Mouse (Mus musculus): ENCODE data around the gene Casr. TPM values are rescaled to one million over a fixed set of nuclear protein-coding genes. Genes with fewer than 3 reads are reported as not detected.

The Casr gene
- polyA plus RNA-seq, 1 experiment: 0.05 TPM

- no peaks in the 10 kb centered on the region for H3K4me1 ChIP-seq (ENCODE audit: control insufficient read depth, insufficient read depth, insufficient read length, low read length)
- H3K27me3 ChIP-seq (ENCODE audit: control insufficient read depth, insufficient read depth, low read length): peaks cover 2% of the 10 kb centered on the region; the same call in 1 of the 2 replicates
- no peak overlapping the region for H3K27ac ChIP-seq (ENCODE audit: insufficient read depth, low read depth, low read length)
- TF ChIP-seq CTCF (IDR thresholded peaks at IDR 0.05; ENCODE audit: extremely low read depth, insufficient read length, insufficient replicate concordance, low read depth, low read length) (no peak), POLR2A (IDR thresholded peaks at IDR 0.05; ENCODE audit: low read depth, low read length) (no peak)
- H3K36me3 ChIP-seq (ENCODE audit: control insufficient read depth, insufficient read depth, low read length): no peaks in the 10 kb centered on the region
- 7% methylated on average over 2 of the region's 2 CpGs for WGBS
- H3K4me3 ChIP-seq (ENCODE audit: low read depth, low read length): no peak overlapping the region
These were observed 91.9 kb downstream of the Casr start for GRCm38 (mm10) chr16:36469955-36470478.

GRCm38 (mm10) chr16:36469367-36469766 is 92.6 kb downstream of the Casr start:
- Histone ChIP-seq H3K27ac (ENCODE audit: insufficient read depth, low read depth, low read length) (no peak overlapping the region), H3K27me3 (ENCODE audit: control insufficient read depth, insufficient read depth, low read length) (peaks cover 2% of the 10 kb centered on the region; the same call in 1 of the 2 replicates), H3K4me3 (ENCODE audit: low read depth, low read length) (no peak overlapping the region), H3K36me3 (ENCODE audit: control insufficient read depth, insufficient read depth, low read length) (no peaks in the 10 kb centered on the region), H3K4me1 (ENCODE audit: control insufficient read depth, insufficient read depth, insufficient read length, low read length) (no peaks in the 10 kb centered on the region)
- 51% methylated on average over 9 of the region's 9 CpGs for WGBS
- no peak for TF ChIP-seq CTCF (IDR thresholded peaks at IDR 0.05; ENCODE audit: extremely low read depth, insufficient read length, insufficient replicate concordance, low read depth, low read length)
- TF ChIP-seq POLR2A (IDR thresholded peaks at IDR 0.05; ENCODE audit: low read depth, low read length): no peak

- WGBS: 66% methylated on average over 4 of the region's 4 CpGs
- TF ChIP-seq POLR2A (IDR thresholded peaks at IDR 0.05; ENCODE audit: low read depth, low read length) (no peak), CTCF (IDR thresholded peaks at IDR 0.05; ENCODE audit: extremely low read depth, insufficient read length, insufficient replicate concordance, low read depth, low read length) (peak; percentile 43; the same call in 1 of the 2 replicates)
- H3K36me3 ChIP-seq (ENCODE audit: control insufficient read depth, insufficient read depth, low read length): no peaks in the 10 kb centered on the region
- H3K4me1 ChIP-seq (ENCODE audit: control insufficient read depth, insufficient read depth, insufficient read length, low read length): no peaks in the 10 kb centered on the region
- H3K4me3 ChIP-seq (ENCODE audit: low read depth, low read length): no peak overlapping the region
- H3K27ac ChIP-seq (ENCODE audit: insufficient read depth, low read depth, low read length): no peak overlapping the region
- H3K27me3 ChIP-seq (ENCODE audit: control insufficient read depth, insufficient read depth, low read length): peaks cover 2% of the 10 kb centered on the region; the same call in 1 of the 2 replicates
These were observed 93.1 kb downstream of the Casr start for GRCm38 (mm10) chr16:36468862-36469261.

- Histone ChIP-seq H3K4me1 (ENCODE audit: control insufficient read depth, insufficient read depth, insufficient read length, low read length) (no peaks in the 10 kb centered on the region), H3K27ac (ENCODE audit: insufficient read depth, low read depth, low read length) (no peak overlapping the region), H3K4me3 (ENCODE audit: low read depth, low read length) (no peak overlapping the region), H3K36me3 (ENCODE audit: control insufficient read depth, insufficient read depth, low read length) (no peaks in the 10 kb centered on the region), H3K27me3 (ENCODE audit: control insufficient read depth, insufficient read depth, low read length) (peaks cover 2% of the 10 kb centered on the region; the same call in 1 of the 2 replicates)
- TF ChIP-seq CTCF (IDR thresholded peaks at IDR 0.05; ENCODE audit: extremely low read depth, insufficient read length, insufficient replicate concordance, low read depth, low read length) (no peak), POLR2A (IDR thresholded peaks at IDR 0.05; ENCODE audit: low read depth, low read length) (no peak)
- WGBS: 47% methylated on average over 2 of the region's 2 CpGs
These were observed 94.0 kb downstream of the Casr start for GRCm38 (mm10) chr16:36467936-36468335.

- TF ChIP-seq POLR2A (IDR thresholded peaks at IDR 0.05; ENCODE audit: low read depth, low read length) (no peak), CTCF (IDR thresholded peaks at IDR 0.05; ENCODE audit: extremely low read depth, insufficient read length, insufficient replicate concordance, low read depth, low read length) (no peak)
- Histone ChIP-seq H3K36me3 (ENCODE audit: control insufficient read depth, insufficient read depth, low read length) (no peaks in the 10 kb centered on the region), H3K4me3 (ENCODE audit: low read depth, low read length) (no peak overlapping the region), H3K4me1 (ENCODE audit: control insufficient read depth, insufficient read depth, insufficient read length, low read length) (no peaks in the 10 kb centered on the region), H3K27me3 (ENCODE audit: control insufficient read depth, insufficient read depth, low read length) (no peaks in the 10 kb centered on the region), H3K27ac (ENCODE audit: insufficient read depth, low read depth, low read length) (no peak overlapping the region)
- 90% methylated on average over 3 of the region's 3 CpGs for WGBS
These were observed 96.5 kb downstream of the Casr start for GRCm38 (mm10) chr16:36465436-36465835.

- H3K36me3 ChIP-seq (ENCODE audit: control insufficient read depth, insufficient read depth, low read length): no peaks in the 10 kb centered on the region
- no peak overlapping the region for H3K4me3 ChIP-seq (ENCODE audit: low read depth, low read length)
- no peak for TF ChIP-seq POLR2A (IDR thresholded peaks at IDR 0.05; ENCODE audit: low read depth, low read length)
- no peak for TF ChIP-seq CTCF (IDR thresholded peaks at IDR 0.05; ENCODE audit: extremely low read depth, insufficient read length, insufficient replicate concordance, low read depth, low read length)
- 67% methylated on average over 4 of the region's 4 CpGs for WGBS
- no peak overlapping the region for H3K27ac ChIP-seq (ENCODE audit: insufficient read depth, low read depth, low read length)
- H3K27me3 ChIP-seq (ENCODE audit: control insufficient read depth, insufficient read depth, low read length): no peaks in the 10 kb centered on the region
- no peaks in the 10 kb centered on the region for H3K4me1 ChIP-seq (ENCODE audit: control insufficient read depth, insufficient read depth, insufficient read length, low read length)
These were observed 97.9 kb downstream of the Casr start for GRCm38 (mm10) chr16:36464076-36464475.

GRCm38 (mm10) chr16:36460426-36460825 is 101.5 kb downstream of the Casr start:
- TF ChIP-seq POLR2A (IDR thresholded peaks at IDR 0.05; ENCODE audit: low read depth, low read length) (no peak), CTCF (IDR thresholded peaks at IDR 0.05; ENCODE audit: extremely low read depth, insufficient read length, insufficient replicate concordance, low read depth, low read length) (no peak)
- Histone ChIP-seq H3K4me1 (ENCODE audit: control insufficient read depth, insufficient read depth, insufficient read length, low read length) (no peaks in the 10 kb centered on the region), H3K27ac (ENCODE audit: insufficient read depth, low read depth, low read length) (no peak overlapping the region), H3K4me3 (ENCODE audit: low read depth, low read length) (no peak overlapping the region), H3K36me3 (ENCODE audit: control insufficient read depth, insufficient read depth, low read length) (no peaks in the 10 kb centered on the region), H3K27me3 (ENCODE audit: control insufficient read depth, insufficient read depth, low read length) (no peaks in the 10 kb centered on the region)
- WGBS: 47% methylated on average over 2 of the region's 2 CpGs

All from small intestine, adult 2 months (tissue).